ENCODE assay signal across 8 mouse cellular contexts in genomic region chr19:44146568-44146879, GRCm38 (mm10). TPM values are rescaled to one million over a fixed set of nuclear protein-coding genes. Genes with fewer than 3 reads are reported as not detected.
DNase-seq lines count a peak whose midpoint lies in the region; ATAC-seq and TF ChIP-seq lines count a peak whose summit lies in the region.

No protein-coding gene starts in this region.

- WGBS in liver, embryonic 11.5 days = 61% methylated on average over 9 of the region's 9 CpGs
- WGBS in stomach, postnatal 0 days = 58% methylated on average over 9 of the region's 9 CpGs

- peak; percentile 35 for ATAC-seq in frontal cortex, adult (ENCODE audit: low TSS enrichment)
- peak; percentile 37 for ATAC-seq in liver, embryonic 11.5 days (replicated peaks; ENCODE audit: low FRiP score)
- no peak for ATAC-seq in stomach, postnatal 0 days (ENCODE audit: low FRiP score, low TSS enrichment)

- peak overlapping the region; percentile 74; the same call in 1 of the 2 replicates for H3K9ac ChIP-seq in liver, embryonic 11.5 days (ENCODE audit: low read depth, low read length)
- no peak overlapping the region for H3K9ac ChIP-seq in stomach, postnatal 0 days (ENCODE audit: low read length)

- H3K4me2 ChIP-seq in liver, embryonic 11.5 days = peak overlapping the region; percentile 85
- H3K4me2 ChIP-seq in stomach, postnatal 0 days (replicated peaks; ENCODE audit: low read depth) = peak overlapping the region; percentile 85

- peaks cover 16% of the 10 kb centered on the region for H3K4me1 ChIP-seq in testis, adult 2 months (ENCODE audit: control insufficient read depth, insufficient read depth, low read length)
- peaks cover 8% of the 10 kb centered on the region for H3K4me1 ChIP-seq in liver, embryonic 11.5 days (replicated peaks; ENCODE audit: control insufficient read depth, insufficient read depth, low read length)
- peaks cover 4% of the 10 kb centered on the region; the same call in 1 of the 2 replicates for H3K4me1 ChIP-seq in stomach, postnatal 0 days (replicated peaks; ENCODE audit: control insufficient read depth, insufficient read depth)

- H3K9me3 ChIP-seq in liver, embryonic 11.5 days (ENCODE audit: control insufficient read depth, low read length) = no peaks in the 10 kb centered on the region
- no peaks in the 10 kb centered on the region for H3K9me3 ChIP-seq in stomach, postnatal 0 days (ENCODE audit: control insufficient read depth, low read length)

- peaks cover 4% of the 10 kb centered on the region for H3K36me3 ChIP-seq in testis, adult 2 months (ENCODE audit: control insufficient read depth, insufficient read depth, low read length)
- H3K36me3 ChIP-seq in liver, embryonic 11.5 days (ENCODE audit: control insufficient read depth, insufficient read depth, low read length) = peaks cover 12% of the 10 kb centered on the region
- H3K36me3 ChIP-seq in stomach, postnatal 0 days (ENCODE audit: control insufficient read depth, insufficient read depth, low read length) = peaks cover 7% of the 10 kb centered on the region; the same call in 1 of the 2 replicates

- no peak for DNase-seq in frontal cortex, adult 2 months (ENCODE audit: extremely low spot score in 1 of 2, low spot score in 1 of 2)
- DNase-seq in testis, postnatal 14 days (ENCODE audit: low spot score) = no peak
- DNase-seq in liver, embryonic 11.5 days (ENCODE audit: low spot score) = no peak
- no peak for DNase-seq in stomach, postnatal 0 days (ENCODE audit: low spot score)
- DNase-seq in gastrocnemius, adult 8-10 months (ENCODE audit: low spot score in 2 of 2) = no peak
- DNase-seq in right cerebral cortex, postnatal 4 days = no peak

- H3K27me3 ChIP-seq in testis, adult 2 months (ENCODE audit: control insufficient read depth, insufficient read depth, low read length) = no peaks in the 10 kb centered on the region
- H3K27me3 ChIP-seq in liver, embryonic 11.5 days (replicated peaks; ENCODE audit: control insufficient read depth, insufficient read depth, low read length) = no peaks in the 10 kb centered on the region; the same call in 1 of the 2 replicates
- no peaks in the 10 kb centered on the region for H3K27me3 ChIP-seq in stomach, postnatal 0 days (ENCODE audit: control insufficient read depth, insufficient read depth, low read length)

- H3K4me3 ChIP-seq in testis, adult 2 months (ENCODE audit: control insufficient read depth, low read depth, low read length) = peak overlapping the region; percentile 85
- peak overlapping the region; percentile 81 for H3K4me3 ChIP-seq in liver, embryonic 11.5 days (ENCODE audit: low read depth, low read length)
- peak overlapping the region; percentile 64 for H3K4me3 ChIP-seq in stomach, postnatal 0 days (ENCODE audit: low read depth, low read length)

- TF ChIP-seq EP300 in stomach, postnatal 0 days (optimal IDR thresholded peaks at IDR 0.05) = no peak

- TF ChIP-seq POLR2A in testis, adult 2 months (IDR thresholded peaks at IDR 0.05; ENCODE audit: control insufficient read depth, low read depth, low read length) = no peak

- TF ChIP-seq CTCF in testis, adult 2 months (IDR thresholded peaks at IDR 0.05; ENCODE audit: control insufficient read depth, insufficient read depth, insufficient replicate concordance, low read depth, low read length) = no peak
- no peak for TF ChIP-seq CTCF in stomach, postnatal 0 days (IDR thresholded peaks at IDR 0.05; ENCODE audit: low read depth)

- peak overlapping the region; percentile 64 for H3K27ac ChIP-seq in testis, adult 2 months (ENCODE audit: control insufficient read depth, insufficient read depth, low read depth, low read length)
- H3K27ac ChIP-seq in liver, embryonic 11.5 days (ENCODE audit: low read depth, low read length) = no peak overlapping the region
- no peak overlapping the region for H3K27ac ChIP-seq in stomach, postnatal 0 days (replicated peaks)

RNA-seq across cellular contexts. Expression of gene Bloc1s2, which starts 0.3 kb away (rescaled TPM):
- 77.2 and 82.6 TPM in 2 replicates for polyA plus RNA-seq in frontal cortex, adult 2 months (2012; rRNA removed)
- 44.8 and 48.6 TPM in 2 replicates for polyA plus RNA-seq in testis, adult 2 months (2012; rRNA removed)
- polyA plus RNA-seq in liver, embryonic 11.5 days (2014; fragmentation: Nextera tagmentation; extraction: Ambion mirVana) = 83.3 and 93.0 TPM in 2 replicates
- polyA plus RNA-seq in stomach, postnatal 0 days (2015; fragmentation: Nextera tagmentation; extraction: Ambion mirVana) = 54.3 and 60.3 TPM in 2 replicates
- total RNA-seq in gastrocnemius, adult 8-10 months (2022) = 10 to 100 TPM; 13.0 to 16.2 (median 14.0) TPM

RNA-seq across cellular contexts. Expression of gene Cwf19l1, which starts 10.8 kb away (rescaled TPM):
- 22.5 and 24.6 TPM in 2 replicates for polyA plus RNA-seq in frontal cortex, adult 2 months (2012; rRNA removed)
- 6.8 and 6.9 TPM in 2 replicates for polyA plus RNA-seq in testis, adult 2 months (2012; rRNA removed)
- 39.7 and 42.3 TPM in 2 replicates for polyA plus RNA-seq in liver, embryonic 11.5 days (2014; fragmentation: Nextera tagmentation; extraction: Ambion mirVana)
- polyA plus RNA-seq in stomach, postnatal 0 days (2015; fragmentation: Nextera tagmentation; extraction: Ambion mirVana) = 13.0 and 13.6 TPM in 2 replicates
- 1 to 10 TPM; 6.3 to 8.0 (median 6.5) TPM for total RNA-seq in gastrocnemius, adult 8-10 months (2022)

RNA-seq across cellular contexts. Expression of gene Chuk, which starts 39.2 kb away (rescaled TPM):
- 102 and 117 TPM in 2 replicates for polyA plus RNA-seq in frontal cortex, adult 2 months (2012; rRNA removed)
- 11.8 and 18.3 TPM in 2 replicates for polyA plus RNA-seq in testis, adult 2 months (2012; rRNA removed)
- 42.2 and 44.4 TPM in 2 replicates for polyA plus RNA-seq in liver, embryonic 11.5 days (2014; fragmentation: Nextera tagmentation; extraction: Ambion mirVana)
- polyA plus RNA-seq in stomach, postnatal 0 days (2015; fragmentation: Nextera tagmentation; extraction: Ambion mirVana) = 21.3 and 23.7 TPM in 2 replicates
- 10 to 100 TPM; 11.9 to 18.3 (median 14.9) TPM for total RNA-seq in gastrocnemius, adult 8-10 months (2022)

RNA-seq across cellular contexts. Expression of gene Pkd2l1, which starts 45.7 kb away (rescaled TPM):
- 0.80 and 0.97 TPM in 2 replicates for polyA plus RNA-seq in frontal cortex, adult 2 months (2012; rRNA removed)
- polyA plus RNA-seq in testis, adult 2 months (2012; rRNA removed) = 9.2 and 11.5 TPM in 2 replicates
- not detected in 2 replicates for polyA plus RNA-seq in liver, embryonic 11.5 days (2014; fragmentation: Nextera tagmentation; extraction: Ambion mirVana)
- not detected in 2 replicates for polyA plus RNA-seq in stomach, postnatal 0 days (2015; fragmentation: Nextera tagmentation; extraction: Ambion mirVana)
- not detected for total RNA-seq in gastrocnemius, adult 8-10 months (2022)

RNA-seq across cellular contexts. Expression of gene Scd3, which starts 56.5 kb away (rescaled TPM):
- polyA plus RNA-seq in frontal cortex, adult 2 months (2012; rRNA removed) = 3.1 and 3.2 TPM in 2 replicates
- polyA plus RNA-seq in testis, adult 2 months (2012; rRNA removed) = 7.1 and 9.0 TPM in 2 replicates
- polyA plus RNA-seq in liver, embryonic 11.5 days (2014; fragmentation: Nextera tagmentation; extraction: Ambion mirVana) = not detected in 2 replicates
- polyA plus RNA-seq in stomach, postnatal 0 days (2015; fragmentation: Nextera tagmentation; extraction: Ambion mirVana) = 0.05 and 0.10 TPM in 2 replicates
- total RNA-seq in gastrocnemius, adult 8-10 months (2022) = not detected
